Mouse (Mus musculus) left cerebral cortex, postnatal 36 days (tissue): ENCODE measurements around the gene Plgrkt. TPM values are rescaled to one million over a fixed set of nuclear protein-coding genes. Genes with fewer than 3 reads are reported as not detected.

Source experiments
- DNase-seq, 2 experiments: peaks; one replicate each; pipeline ENCODE4 v3.0.0; 2021 to 2022; ENCODE audit warnings: low spot score in 2 of 2, mixed read lengths in 1 of 2
- intact Hi-C: fragments of 180-260 bp; cut with DNase I; formaldehyde crosslinking; loops from one replicate; pipeline ENCODE4 v1.15.1; 2025
- total RNA-seq, 2 experiments: library from RNA; stranded (reverse); gene quantifications; 2 replicates each; pipeline ENCODE4 v1.2.3; 2021

Gene Plgrkt
- total RNA-seq, 2 experiments from 2014 or later = 23.7 to 28.6 TPM

DNA sequence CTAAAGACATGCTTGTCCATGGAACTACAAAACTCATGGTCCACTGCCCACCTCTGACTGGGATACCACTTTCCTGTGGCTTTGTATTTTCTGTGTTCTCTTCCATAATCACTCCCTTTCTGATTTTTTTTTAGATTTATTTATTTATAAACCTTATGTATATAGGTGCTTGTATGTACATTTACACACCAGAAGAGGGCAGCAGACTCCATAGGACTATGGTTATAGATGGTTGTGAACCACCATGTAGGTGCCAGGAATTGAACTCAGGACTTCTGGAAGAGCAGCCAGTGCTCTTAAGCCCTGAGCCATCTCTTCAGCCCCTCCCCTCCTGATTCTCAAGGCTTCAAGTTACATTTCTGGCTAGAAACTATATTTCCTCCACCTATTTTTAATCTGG, 58.4 kb downstream of the Plgrkt start:
- intact Hi-C loops = no loop called here

DNA sequence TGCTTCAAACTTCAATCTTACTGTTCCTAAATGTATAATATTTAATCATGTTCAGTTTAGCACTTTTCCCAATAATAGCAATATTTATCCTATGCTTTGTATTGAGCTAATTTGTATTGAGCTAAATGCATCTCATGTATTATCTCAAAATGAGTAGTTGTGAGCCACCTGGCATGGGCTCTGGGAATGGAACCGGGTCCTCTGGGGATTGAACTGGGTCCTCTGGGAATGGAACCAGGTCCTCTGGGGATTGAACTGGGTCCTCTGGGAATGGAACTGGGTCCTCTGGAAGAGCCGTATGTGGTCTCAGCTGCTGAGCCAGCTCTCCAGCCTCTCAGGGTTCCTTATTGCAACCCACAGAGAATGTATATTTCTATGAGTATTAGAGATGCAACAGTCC, 65.1 kb downstream of the Plgrkt start:
- intact Hi-C loops = no loop called here

More for the DNA sequence above, 58.4 kb downstream of the Plgrkt start:
- no peak for DNase-seq

DNA sequence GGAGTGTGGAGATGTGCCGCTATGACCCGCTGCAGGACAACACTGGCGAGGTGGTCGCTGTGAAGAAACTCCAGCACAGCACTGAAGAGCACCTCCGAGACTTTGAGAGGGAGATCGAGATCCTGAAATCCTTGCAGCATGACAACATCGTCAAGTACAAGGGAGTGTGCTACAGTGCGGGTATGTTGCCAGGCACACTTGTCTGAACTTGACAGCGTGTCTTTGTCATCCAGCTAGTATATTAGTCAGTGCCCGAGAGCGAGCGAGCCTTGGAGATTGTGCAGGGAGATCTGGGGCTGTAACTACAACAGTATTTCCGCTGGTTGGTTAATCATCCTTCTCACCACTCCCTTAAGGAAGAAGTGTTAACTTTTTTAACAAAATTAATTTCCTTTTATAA, 66.3 kb downstream of the Plgrkt start:
- intact Hi-C loops = no loop called here
- no peak for DNase-seq

More for the DNA sequence above, 65.1 kb downstream of the Plgrkt start:
- no peak for DNase-seq

Other genes with a start within 250 kb of the Plgrkt start
- gene Jak2, start 115.6 kb downstream of the Plgrkt start, total RNA-seq = 10 to 100 TPM; 28.0 to 38.6 TPM
- under 1 TPM in 1 of 2 experiments, not detected in 1; 0.96 TPM for gene Insl6, start 42.0 kb downstream of the Plgrkt start, total RNA-seq
- gene Rln1, start 32.7 kb downstream of the Plgrkt start, total RNA-seq = 1 to 10 TPM; 1.2 to 1.5 TPM
- under 1 TPM; 0.97 to 0.99 TPM for gene Cd274, start 65 bp upstream of the Plgrkt start, total RNA-seq
- gene Pdcd1lg2, start 43.5 kb upstream of the Plgrkt start, total RNA-seq = under 1 TPM; 0.20 to 0.32 TPM
- 10 to 100 TPM; 32.2 to 37.9 TPM for gene Ric1, start 154.9 kb upstream of the Plgrkt start, total RNA-seq